Mouse (Mus musculus) adrenal gland, adult 8-10 months (tissue): Measurements from ENCODE around the gene Mgll. TPM values are rescaled to one million over a fixed set of nuclear protein-coding genes. Genes with fewer than 3 reads are reported as not detected.

Source experiments
- DNase-seq: peaks from one replicate; pipeline ENCODE4 v3.0.0; 2022
- total RNA-seq, 4 experiments: library from RNA; stranded (reverse); gene quantifications; 2 replicates each; pipeline ENCODE4 v1.2.4; 2022

The Mgll gene
- total RNA-seq, 4 experiments from 2014 or later: 99.2 to 165 (median 135) TPM

GRCm38 (mm10) chr6:88775267-88775666, 51.1 kb downstream of the Mgll start:
- no peak for DNase-seq

- no peak for DNase-seq
These were observed 52.2 kb downstream of the Mgll start for GRCm38 (mm10) chr6:88776336-88776923.

- DNase-seq: no peak
These were observed 52.8 kb downstream of the Mgll start for GRCm38 (mm10) chr6:88776964-88777363.

GRCm38 (mm10) chr6:88778047-88778688, 54.0 kb downstream of the Mgll start:
- no peak for DNase-seq

GRCm38 (mm10) chr6:88779755-88780154, 55.5 kb downstream of the Mgll start:
- no peak for DNase-seq

GRCm38 (mm10) chr6:88781919-88782318, 57.7 kb downstream of the Mgll start:
- DNase-seq: no peak

- no peak for DNase-seq
These were observed 58.8 kb downstream of the Mgll start for GRCm38 (mm10) chr6:88782981-88783397.

- DNase-seq: no peak
These were observed 60.5 kb downstream of the Mgll start for GRCm38 (mm10) chr6:88784691-88785173.

GRCm38 (mm10) chr6:88785331-88785730, 61.1 kb downstream of the Mgll start:
- DNase-seq: no peak

- no peak for DNase-seq
These were observed 61.8 kb downstream of the Mgll start for GRCm38 (mm10) chr6:88785781-88786542.

- DNase-seq: no peak
These were observed 62.7 kb downstream of the Mgll start for GRCm38 (mm10) chr6:88786732-88787445.

GRCm38 (mm10) chr6:88787496-88787895, 63.3 kb downstream of the Mgll start:
- no peak for DNase-seq

GRCm38 (mm10) chr6:88788219-88788618, 64.0 kb downstream of the Mgll start:
- no peak for DNase-seq

GRCm38 (mm10) chr6:88791299-88791698, 67.1 kb downstream of the Mgll start:
- DNase-seq: no peak

- DNase-seq: no peak
These were observed 68.0 kb downstream of the Mgll start for GRCm38 (mm10) chr6:88792147-88792691.

- DNase-seq: no peak
These were observed 69.0 kb downstream of the Mgll start for GRCm38 (mm10) chr6:88793243-88793642.

GRCm38 (mm10) chr6:88793872-88794271, 69.7 kb downstream of the Mgll start:
- DNase-seq: no peak

GRCm38 (mm10) chr6:88794561-88794971, 70.4 kb downstream of the Mgll start:
- peak; percentile 63 for DNase-seq

- no peak for DNase-seq
These were observed 76.0 kb downstream of the Mgll start for GRCm38 (mm10) chr6:88800191-88800590.

- DNase-seq: no peak
These were observed 76.5 kb downstream of the Mgll start for GRCm38 (mm10) chr6:88800735-88801134.

GRCm38 (mm10) chr6:88803051-88803450, 78.8 kb downstream of the Mgll start:
- DNase-seq: no peak

- DNase-seq: no peak
These were observed 79.9 kb downstream of the Mgll start for GRCm38 (mm10) chr6:88803957-88804695.
